Mouse (Mus musculus) heart, embryonic 14.5 days (tissue): ENCODE results near the gene Stk33. TPM values are rescaled to one million over a fixed set of nuclear protein-coding genes. Genes with fewer than 3 reads are reported as not detected.

Experiments used
- ATAC-seq: fragments of 200-750 bp; cut with Nextera tagmentation; 2 replicates; pipeline ENCODE4 v1.8.0; 2017; ENCODE audit warnings: low read depth, moderate TSS enrichment; ENCODE audit not compliant: insufficient number of reproducible peaks, insufficient read depth, low FRiP score
- H3K27ac ChIP-seq, 2 experiments: fragments of 200-500 bp in 1 of 2; fragments of 300-500 bp in 1 of 2; sonication (generic) in 1 of 2; replicated peaks in 1 of 2; 2 replicates each; pipeline ENCODE4 v1.5.1; 2012 to 2014; ENCODE audit warnings: low read depth in 2 of 2, low read length in 2 of 2, control low read depth in 1 of 2, mild to moderate bottlenecking in 1 of 2, mixed read lengths in 1 of 2; ENCODE audit not compliant: control insufficient read depth in 1 of 2, insufficient read depth in 1 of 2
- H3K27me3 ChIP-seq: fragments of 300-500 bp; sonication (generic); 2 replicates; pipeline ENCODE4 v1.6.1; 2014; ENCODE audit warnings: mild to moderate bottlenecking, low read length, control low read depth; ENCODE audit not compliant: control insufficient read depth, insufficient read depth
- H3K36me3 ChIP-seq: fragments of 300-500 bp; sonication (generic); 2 replicates; pipeline ENCODE4 v1.6.1; 2014; ENCODE audit warnings: mild to moderate bottlenecking, control low read depth, low read length, mixed read lengths; ENCODE audit not compliant: control insufficient read depth, insufficient read depth
- H3K4me1 ChIP-seq, 2 experiments: fragments of 200-500 bp in 1 of 2; fragments of 300-500 bp in 1 of 2; sonication (generic) in 1 of 2; 2 replicates each; pipeline ENCODE4 v1.6.1; 2012 to 2014; ENCODE audit warnings: low read length in 2 of 2, control low read depth in 1 of 2, mixed read lengths in 1 of 2; ENCODE audit not compliant: control insufficient read depth in 2 of 2, insufficient read depth in 2 of 2
- H3K4me2 ChIP-seq: fragments of 300-500 bp; sonication (generic); 2 replicates; pipeline ENCODE4 v1.6.1; 2014; ENCODE audit warnings: mild to moderate bottlenecking, low read length
- H3K4me3 ChIP-seq, 2 experiments: fragments of 200-500 bp in 1 of 2; fragments of 300-500 bp in 1 of 2; sonication (generic) in 1 of 2; 2 replicates each; pipeline ENCODE4 v1.5.1; 2012 to 2014; ENCODE audit warnings: low read length in 2 of 2, mild to moderate bottlenecking in 2 of 2, control low read depth in 1 of 2, low read depth in 1 of 2, moderate library complexity in 1 of 2; ENCODE audit not compliant: control insufficient read depth in 1 of 2, insufficient read depth in 1 of 2
- H3K9ac ChIP-seq: fragments of 300-500 bp; sonication (generic); 2 replicates; pipeline ENCODE4 v1.6.1; 2014; ENCODE audit warnings: mild to moderate bottlenecking, low read length
- H3K9me3 ChIP-seq: fragments of 300-500 bp; sonication (generic); 2 replicates; pipeline ENCODE4 v1.6.1; 2016; ENCODE audit warnings: low read length, control low read depth; ENCODE audit not compliant: control insufficient read depth
- WGBS: fragments of 180-500 bp; shearing (Covaris S2); extraction: QIAGEN DNeasy Blood & Tissue Kit; methylation state at CpG from one replicate; pipeline ENCODE4 v1.1.7; 2014; 5-methylcytosine and 5-hydroxymethylcytosine counted together
- polyA plus RNA-seq: library from polyadenylated mRNA; unstranded; fragments of >200 nt; fragmentation: Nextera tagmentation; extraction: Ambion mirVana; gene quantifications from 2 replicates; pipeline ENCODE4 v1.2.1, GENCODE M21; 2014

Gene Stk33
- polyA plus RNA-seq: 0.26 TPM in 1 of 2 replicates, not detected in the other

DNA sequence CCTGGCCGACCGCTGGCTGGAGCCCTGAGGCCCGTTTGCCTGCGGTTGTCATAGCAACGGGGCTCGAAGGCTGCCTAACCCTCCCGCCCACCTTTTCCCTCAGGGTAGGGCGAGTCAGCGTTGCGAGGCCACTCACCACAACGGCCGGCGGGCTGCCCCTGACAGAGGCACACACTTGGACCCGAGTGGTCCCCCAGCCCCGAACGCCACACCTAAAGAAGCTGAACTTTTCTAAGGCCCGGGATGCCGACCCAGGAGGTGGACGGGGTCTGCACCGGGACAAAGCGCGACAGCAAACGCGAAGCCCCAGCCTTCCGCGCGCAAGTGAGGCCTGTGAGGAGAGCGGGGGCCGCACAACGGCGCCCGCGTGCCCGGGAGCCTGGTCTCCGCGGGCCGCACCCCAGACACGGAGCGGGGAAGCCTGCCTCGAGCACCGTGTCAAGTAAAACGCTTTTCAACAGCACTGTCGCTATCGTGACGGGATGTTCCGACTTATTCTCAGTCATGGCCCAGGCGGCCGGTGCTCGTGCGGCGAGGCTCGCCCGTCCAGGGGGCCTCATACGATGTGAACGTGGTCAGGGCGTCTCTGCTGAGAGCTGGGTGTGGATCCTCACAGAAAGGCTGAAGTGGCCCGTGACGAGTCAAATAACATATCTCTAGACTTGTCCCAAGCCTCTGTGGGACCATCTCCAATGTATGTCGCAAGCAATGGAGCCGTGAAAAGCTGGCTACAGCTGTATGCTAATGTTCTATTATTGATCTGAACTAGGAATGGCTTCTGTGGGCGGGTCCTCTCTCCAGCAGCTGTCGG, at the start of gene Stk33:
Gene Stk33 (minus strand): TSS at position 301 of the 811 bp plus-strand sequence.
- WGBS: 2% methylated on average over 62 of the region's 62 CpGs
- peak; percentile 35; the same call in 1 of the 2 replicates for ATAC-seq
- Histone ChIP-seq H3K27ac (no peak within 1 kb of the TSS), H3K9ac (peak within 1 kb of the TSS; percentile 65), H3K9me3 (no peaks in the 10 kb centered on the region), H3K4me2 (peak within 1 kb of the TSS; percentile 91), H3K27me3 (peaks cover 37% of the 10 kb centered on the region), H3K4me1 (peaks cover 2 to 11% of the 10 kb centered on the region in 2 experiments; a peak in 3 of 4 replicates), H3K36me3 (no peaks in the 10 kb centered on the region), H3K4me3 (peak within 1 kb of the TSS; percentile 50 to 51)

DNA sequence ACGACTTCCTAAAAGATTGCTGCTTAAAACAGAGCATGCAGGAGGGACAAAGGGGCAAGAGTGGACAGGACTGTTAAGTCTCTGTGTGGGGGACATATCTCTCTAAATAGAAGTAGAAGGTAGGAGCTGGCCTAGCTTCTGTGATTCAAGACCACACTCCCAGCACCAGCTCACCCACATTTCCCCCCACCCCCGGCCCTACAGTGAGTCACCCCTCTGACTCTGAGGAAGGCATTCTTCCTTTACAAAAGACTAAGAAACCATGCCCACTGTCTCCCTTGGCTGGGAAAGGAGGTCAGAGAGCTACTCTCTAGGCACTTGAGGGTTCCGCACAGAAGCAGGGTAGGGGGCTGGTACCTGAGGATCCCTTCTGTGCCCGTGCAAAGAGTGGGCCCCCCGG, 45.3 kb upstream of the Stk33 start:
- Histone ChIP-seq H3K4me1 (no peaks in the 10 kb centered on the region), H3K9ac (no peak overlapping the region), H3K27me3 (no peaks in the 10 kb centered on the region), H3K27ac (no peak overlapping the region), H3K4me3 (no peak overlapping the region), H3K9me3 (no peaks in the 10 kb centered on the region), H3K36me3 (no peaks in the 10 kb centered on the region), H3K4me2 (no peak overlapping the region)
- 61% methylated on average over 5 of the region's 5 CpGs for WGBS
- ATAC-seq: 0 out of 2 replicates have a peak, but pooled peaks have one; percentile 31

DNA sequence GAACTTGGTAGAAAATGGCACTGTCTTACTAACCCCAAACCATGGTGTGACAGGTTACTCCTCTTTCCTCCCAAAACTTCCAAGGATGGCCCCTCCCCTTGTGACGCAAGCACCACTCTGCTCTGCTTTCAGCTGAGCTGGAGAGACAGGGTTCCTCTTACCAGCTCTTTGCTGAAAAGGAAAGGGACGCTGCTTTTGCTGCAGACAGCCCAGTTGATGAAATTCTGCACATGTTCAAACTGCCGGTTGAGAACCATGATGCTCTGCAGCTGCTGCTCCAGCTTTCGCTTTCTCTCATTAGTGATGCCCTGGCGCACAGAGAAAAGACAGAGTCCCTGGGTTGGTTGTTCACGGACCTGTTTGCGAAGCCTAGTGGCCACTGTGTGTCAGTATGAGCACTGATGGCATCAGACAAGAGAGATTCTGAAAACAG, 41.9 kb upstream of the Stk33 start:
- Histone ChIP-seq H3K4me3 (no peak overlapping the region), H3K4me1 (no peaks in the 10 kb centered on the region; a peak in 1 of 4 replicates), H3K4me2 (peak overlapping the region; percentile 39)

DNA sequence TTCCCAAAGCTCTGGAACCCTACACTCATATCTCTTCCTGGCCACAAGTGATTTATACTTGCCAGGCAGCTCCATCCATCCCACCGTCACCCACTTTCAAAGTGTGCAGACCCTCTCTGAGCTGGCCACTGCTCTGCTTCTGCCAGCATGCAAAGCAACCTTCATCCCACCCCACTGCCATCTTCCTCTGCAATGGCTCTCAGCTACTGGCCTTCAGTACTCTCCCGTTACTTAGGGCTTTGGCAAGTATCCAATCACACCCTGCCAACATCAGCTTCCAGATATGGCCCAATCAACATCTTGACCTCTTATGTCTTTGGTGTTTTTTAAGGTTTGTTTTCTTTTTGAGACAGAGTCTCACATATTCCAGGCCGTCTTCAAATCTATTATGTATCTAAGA, 39.0 kb upstream of the Stk33 start:
- ATAC-seq: no peak
- 38% methylated on average over 3 of the region's 3 CpGs for WGBS
- no peaks in the 10 kb centered on the region for H3K36me3 ChIP-seq

More for the DNA sequence above, 41.9 kb upstream of the Stk33 start:
- 31% methylated on average over 7 of the region's 7 CpGs for WGBS
- H3K27me3 ChIP-seq: no peaks in the 10 kb centered on the region
- no peaks in the 10 kb centered on the region for H3K36me3 ChIP-seq
- H3K9me3 ChIP-seq: no peaks in the 10 kb centered on the region
- no peak overlapping the region for H3K27ac ChIP-seq
- ATAC-seq: no peak
- H3K9ac ChIP-seq: no peak overlapping the region

DNA sequence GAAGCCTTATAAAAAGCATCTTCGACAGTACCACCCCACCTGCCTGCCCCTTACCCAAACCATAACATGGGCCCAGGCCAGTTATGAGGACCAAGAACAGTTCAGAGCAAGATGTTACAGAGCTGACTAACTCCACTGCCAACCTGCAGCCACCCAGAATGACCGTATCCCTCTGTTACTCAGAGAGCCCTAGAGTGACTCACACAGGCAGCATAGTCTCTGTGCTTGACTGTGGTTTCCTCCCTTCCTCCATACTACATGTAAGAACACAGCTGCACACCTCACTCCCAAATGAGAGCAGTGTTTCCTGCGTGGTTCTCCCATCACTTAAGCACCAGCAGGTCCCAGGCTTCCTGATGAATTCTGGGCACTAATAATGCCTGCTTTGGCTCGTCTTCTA, 31.8 kb upstream of the Stk33 start:
- no peak overlapping the region for H3K4me2 ChIP-seq
- no peak for ATAC-seq
- no peak overlapping the region for H3K9ac ChIP-seq
- H3K9me3 ChIP-seq: no peaks in the 10 kb centered on the region
- no peaks in the 10 kb centered on the region for H3K36me3 ChIP-seq
- H3K4me1 ChIP-seq: peaks cover 3 to 8% of the 10 kb centered on the region in 2 experiments; a peak in 2 of 4 replicates
- no peaks in the 10 kb centered on the region for H3K27me3 ChIP-seq
- 54% methylated on average over 4 of the region's 4 CpGs for WGBS
- no peak overlapping the region for H3K27ac ChIP-seq
- no peak overlapping the region for H3K4me3 ChIP-seq

More for the DNA sequence above, 39.0 kb upstream of the Stk33 start:
- no peak overlapping the region for H3K4me2 ChIP-seq
- H3K9me3 ChIP-seq: no peaks in the 10 kb centered on the region
- H3K4me1 ChIP-seq: no peaks in the 10 kb centered on the region; a peak in 1 of 4 replicates
- H3K27ac ChIP-seq: no peak overlapping the region
- H3K27me3 ChIP-seq: no peaks in the 10 kb centered on the region
- H3K4me3 ChIP-seq: no peak overlapping the region
- H3K9ac ChIP-seq: no peak overlapping the region

DNA sequence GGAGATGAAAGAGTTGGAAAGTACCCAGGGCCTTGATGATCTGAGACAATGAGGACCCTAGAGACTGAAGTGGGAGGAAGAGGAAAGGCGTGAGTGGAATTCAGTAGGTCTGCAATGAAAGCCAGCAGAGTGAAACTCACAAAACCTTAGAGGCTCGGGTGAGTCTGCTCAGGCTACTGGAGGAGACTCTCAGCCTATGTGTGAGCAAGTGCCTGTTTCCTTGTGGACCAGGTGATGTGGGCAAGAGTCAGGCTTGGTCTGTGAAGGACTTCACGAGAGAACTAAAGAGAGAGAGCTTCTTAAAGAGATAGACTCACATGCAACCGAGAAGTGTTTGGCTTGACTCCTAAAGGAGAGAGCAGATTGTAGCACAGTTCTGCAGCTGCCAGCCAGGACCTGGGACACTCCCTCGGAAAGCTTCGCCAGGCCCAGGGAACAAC, 29.4 kb upstream of the Stk33 start:
- H3K9me3 ChIP-seq: no peaks in the 10 kb centered on the region
- no peak overlapping the region for H3K27ac ChIP-seq
- WGBS: 31% methylated on average over 6 of the region's 6 CpGs
- no peaks in the 10 kb centered on the region for H3K36me3 ChIP-seq
- H3K27me3 ChIP-seq: no peaks in the 10 kb centered on the region
- H3K4me1 ChIP-seq: peaks cover 3 to 8% of the 10 kb centered on the region in 2 experiments; a peak in 2 of 4 replicates
- H3K9ac ChIP-seq: no peak overlapping the region
- no peak overlapping the region for H3K4me3 ChIP-seq
- no peak for ATAC-seq
- 0 out of 2 replicates have a peak overlapping the region, but pooled peaks have one; percentile 3 for H3K4me2 ChIP-seq

DNA sequence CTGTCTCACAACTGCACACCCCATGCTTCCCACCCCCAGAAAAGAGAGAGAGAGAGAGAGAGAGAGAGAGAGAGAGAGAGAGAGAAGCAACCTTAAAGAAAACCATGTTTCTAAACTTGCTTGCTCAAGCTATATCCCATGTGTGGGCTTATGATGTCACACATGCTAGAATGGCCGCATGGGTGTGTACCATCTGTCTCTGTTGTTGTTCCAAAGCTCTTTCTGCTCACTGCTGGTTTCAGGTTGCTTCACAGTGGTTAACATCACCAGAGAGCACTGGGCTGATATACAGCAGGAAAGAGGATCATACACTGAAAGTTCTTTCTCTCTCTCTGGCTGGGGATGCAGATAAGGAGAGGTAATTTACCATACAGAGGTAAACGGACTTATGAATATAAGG, 28.7 kb upstream of the Stk33 start:
- Histone ChIP-seq H3K36me3 (no peaks in the 10 kb centered on the region), H3K9me3 (no peaks in the 10 kb centered on the region), H3K9ac (no peak overlapping the region), H3K27me3 (no peaks in the 10 kb centered on the region), H3K4me3 (no peak overlapping the region), H3K27ac (no peak overlapping the region), H3K4me2 (no peak overlapping the region), H3K4me1 (peaks cover 3 to 8% of the 10 kb centered on the region in 2 experiments; a peak in 2 of 4 replicates)
- no peak for ATAC-seq
- WGBS: 41% methylated on average over 2 of the region's 2 CpGs
